Mouse (Mus musculus): Measurements from ENCODE around the gene Spint2.

GRCm38 (mm10) chr7:29276715-29277114 is 5.0 kb downstream of the Spint2 start:
- TF ChIP-seq TAL1 (IDR thresholded peaks at IDR 0.05; ENCODE audit: low read length) = no peak
- TF ChIP-seq GATA1 (IDR thresholded peaks at IDR 0.05; ENCODE audit: low read length) = no peak

Measured in erythroblast, embryonic 14.5 days (primary cell).